Mouse (Mus musculus) liver, embryonic 16.5 days (tissue): ENCODE measurements around the gene Palld. TPM values are rescaled to one million over a fixed set of nuclear protein-coding genes. Genes with fewer than 3 reads are reported as not detected.

Experiments
- ATAC-seq: fragments of 200-750 bp; cut with Nextera tagmentation; 2 replicates; pipeline ENCODE4 v1.8.0; 2017; ENCODE audit warnings: low read depth, mild to moderate bottlenecking, moderate number of reproducible peaks, moderate library complexity
- H3K27ac ChIP-seq: fragments of 300-500 bp; sonication (generic); 2 replicates; pipeline ENCODE4 v1.5.1; 2014; ENCODE audit warnings: mild to moderate bottlenecking, low read length
- H3K27me3 ChIP-seq: fragments of 300-500 bp; sonication (generic); 2 replicates; pipeline ENCODE4 v1.6.1; 2014; ENCODE audit warnings: low read depth, low read length, mixed read lengths; ENCODE audit not compliant: control insufficient read depth, insufficient read depth
- H3K36me3 ChIP-seq: fragments of 300-500 bp; sonication (generic); 2 replicates; pipeline ENCODE4 v1.6.1; 2014; ENCODE audit warnings: mild to moderate bottlenecking; ENCODE audit not compliant: control insufficient read depth, insufficient read depth
- H3K4me1 ChIP-seq: fragments of 300-500 bp; sonication (generic); 2 replicates; pipeline ENCODE4 v1.6.1; 2014; ENCODE audit warnings: low read depth, low read length, mixed read lengths; ENCODE audit not compliant: control insufficient read depth
- H3K4me2 ChIP-seq: fragments of 300-500 bp; sonication (generic); 2 replicates; pipeline ENCODE4 v1.6.1; 2014; ENCODE audit warnings: low read depth, low read length, mixed read lengths
- H3K4me3 ChIP-seq: fragments of 300-500 bp; sonication (generic); 2 replicates; pipeline ENCODE4 v1.5.1; 2014; ENCODE audit warnings: low read depth, mild to moderate bottlenecking, low read length
- H3K9ac ChIP-seq: fragments of 300-500 bp; sonication (generic); 2 replicates; pipeline ENCODE4 v1.6.1; 2014; ENCODE audit warnings: low read depth, low read length
- H3K9me3 ChIP-seq: fragments of 300-500 bp; sonication (generic); replicated peaks from 2 replicates; pipeline ENCODE4 v1.6.1; 2016; ENCODE audit warnings: low read length; ENCODE audit not compliant: control insufficient read depth
- WGBS: fragments of 180-500 bp; shearing (Covaris S2); extraction: QIAGEN DNeasy Blood & Tissue Kit; methylation state at CpG from one replicate; pipeline ENCODE4 v1.1.7; 2014; ENCODE audit not compliant: insufficient replicate concordance; 5-methylcytosine and 5-hydroxymethylcytosine counted together
- polyA plus RNA-seq: library from polyadenylated mRNA; unstranded; fragments of >200 nt; fragmentation: Nextera tagmentation; extraction: Ambion mirVana; gene quantifications from 2 replicates; pipeline ENCODE4 v1.2.1, GENCODE M21; 2015

Palld gene
- polyA plus RNA-seq, 1 experiment from 2014 or later: 7.3 TPM

GRCm38 (mm10) chr8:61774161-61774560, 128.3 kb downstream of the Palld start:
- Histone ChIP-seq H3K27ac (no peak overlapping the region), H3K27me3 (no peaks in the 10 kb centered on the region), H3K4me3 (no peak overlapping the region), H3K4me1 (no peaks in the 10 kb centered on the region), H3K4me2 (no peak overlapping the region), H3K36me3 (no peaks in the 10 kb centered on the region), H3K9me3 (no peaks in the 10 kb centered on the region), H3K9ac (no peak overlapping the region)
- no peak for ATAC-seq
- WGBS: 69% methylated on average over 5 of the region's 5 CpGs

DNA sequence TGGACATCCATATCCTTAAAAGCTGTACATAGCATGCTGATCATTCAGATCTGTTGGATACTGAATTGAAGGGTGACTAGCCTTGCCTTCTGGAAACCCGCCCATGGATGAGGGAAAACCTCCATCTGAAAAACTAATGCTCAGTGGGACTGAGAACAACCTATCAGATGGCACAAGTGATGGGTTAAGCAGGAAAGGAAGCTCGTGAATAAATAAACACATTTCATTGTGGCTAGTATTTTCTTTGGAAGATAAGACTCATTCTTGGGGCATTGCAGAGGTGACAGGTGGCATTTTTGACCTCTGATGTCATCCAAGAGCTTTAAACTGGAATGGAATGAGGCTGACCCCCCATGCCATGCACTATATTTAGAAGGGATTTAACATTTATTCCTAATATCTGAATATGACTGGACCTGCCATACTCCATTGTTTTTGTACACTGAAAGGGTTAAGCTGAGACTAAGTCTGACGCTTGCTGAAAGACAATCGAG, 128.8 kb downstream of the Palld start:
- H3K9ac ChIP-seq: no peak overlapping the region
- H3K4me1 ChIP-seq: no peaks in the 10 kb centered on the region
- 42% methylated on average over 4 of the region's 4 CpGs for WGBS
- no peaks in the 10 kb centered on the region for H3K9me3 ChIP-seq
- ATAC-seq: no peak
- H3K4me2 ChIP-seq: no peak overlapping the region
- H3K27me3 ChIP-seq: no peaks in the 10 kb centered on the region
- H3K27ac ChIP-seq: no peak overlapping the region
- H3K36me3 ChIP-seq: no peaks in the 10 kb centered on the region
- no peak overlapping the region for H3K4me3 ChIP-seq

DNA sequence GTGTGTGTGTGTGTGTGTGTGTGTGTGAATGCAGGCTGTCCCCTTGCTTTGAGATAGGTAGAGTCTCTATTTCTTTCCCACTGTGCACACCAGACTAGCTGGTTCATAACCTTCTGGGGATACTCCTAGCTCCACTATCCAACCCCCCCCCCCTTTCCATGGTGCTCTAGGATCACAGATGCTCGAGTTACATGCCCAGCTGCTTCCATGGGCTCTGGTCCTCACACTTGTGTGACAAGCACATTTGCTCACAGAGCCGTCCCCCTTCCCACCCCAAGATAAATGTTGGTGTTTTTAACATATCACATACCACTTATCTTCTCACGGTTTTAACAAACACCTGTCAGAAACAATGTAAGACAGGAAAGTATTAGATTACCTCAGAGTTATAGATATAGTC, 131.2 kb downstream of the Palld start:
- H3K9ac ChIP-seq: no peak overlapping the region
- 47% methylated on average over 3 of the region's 3 CpGs for WGBS
- no peak for ATAC-seq

DNA sequence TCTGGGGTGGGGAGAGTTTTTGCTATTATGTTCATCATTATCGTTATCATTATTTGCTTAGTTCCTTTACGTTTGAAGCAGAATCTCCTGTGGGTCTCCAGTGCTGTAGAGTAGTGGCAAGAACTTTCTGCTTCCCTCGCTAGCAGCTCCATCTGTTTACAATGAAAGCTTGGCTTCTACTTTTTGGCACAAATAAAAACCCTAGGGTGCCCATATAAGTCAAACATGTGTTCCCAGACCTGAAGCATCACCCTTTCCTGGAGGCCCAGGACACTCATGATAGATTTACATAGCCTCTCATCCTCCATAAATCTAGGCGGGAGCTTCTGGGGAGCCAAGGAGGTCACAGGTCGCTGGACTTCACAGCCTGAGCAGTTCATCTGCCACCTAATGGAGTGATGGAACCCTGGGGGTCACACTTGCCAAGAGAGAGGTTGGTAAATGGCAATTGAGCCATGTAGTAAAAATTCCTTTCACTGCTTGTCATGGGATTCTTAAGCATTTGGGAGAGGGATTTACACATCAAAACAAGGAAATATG, 133.1 kb downstream of the Palld start:
- no peak for ATAC-seq
- H3K9me3 ChIP-seq: no peaks in the 10 kb centered on the region
- H3K4me1 ChIP-seq: no peaks in the 10 kb centered on the region
- no peak overlapping the region for H3K27ac ChIP-seq
- H3K36me3 ChIP-seq: no peaks in the 10 kb centered on the region
- no peak overlapping the region for H3K4me3 ChIP-seq
- H3K4me2 ChIP-seq: no peak overlapping the region
- 48% methylated on average over 5 of the region's 5 CpGs for WGBS
- no peak overlapping the region for H3K9ac ChIP-seq
- H3K27me3 ChIP-seq: no peaks in the 10 kb centered on the region

More for the DNA sequence above, 131.2 kb downstream of the Palld start:
- no peaks in the 10 kb centered on the region for H3K4me1 ChIP-seq
- H3K36me3 ChIP-seq: no peaks in the 10 kb centered on the region
- no peak overlapping the region for H3K27ac ChIP-seq
- H3K27me3 ChIP-seq: no peaks in the 10 kb centered on the region
- no peak overlapping the region for H3K4me2 ChIP-seq
- H3K9me3 ChIP-seq: no peaks in the 10 kb centered on the region
- H3K4me3 ChIP-seq: no peak overlapping the region

DNA sequence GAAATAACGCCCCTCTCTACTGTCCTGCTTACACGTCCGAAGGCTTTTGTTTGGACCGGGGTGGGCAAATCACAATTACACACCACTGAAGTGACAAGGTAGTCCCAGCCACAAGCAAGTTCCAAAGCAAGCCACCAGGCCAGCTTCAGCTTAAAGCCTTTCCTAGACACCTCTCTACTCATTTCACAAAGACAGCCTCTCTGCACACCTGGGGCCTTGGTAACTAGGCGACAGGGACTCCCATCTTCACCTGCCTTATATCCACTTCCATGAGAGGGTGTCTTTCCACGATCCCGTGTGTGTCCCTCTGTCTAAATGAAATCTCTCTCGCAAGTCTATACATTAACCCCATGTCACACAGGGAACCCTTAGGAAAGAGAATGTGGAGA, 142.3 kb downstream of the Palld start:
- WGBS: 16% methylated on average over 8 of the region's 8 CpGs
- Histone ChIP-seq H3K4me3 (peak overlapping the region; percentile 44), H3K4me1 (no peaks in the 10 kb centered on the region), H3K36me3 (no peaks in the 10 kb centered on the region), H3K4me2 (peak overlapping the region; percentile 55), H3K9ac (no peak overlapping the region), H3K27ac (no peak overlapping the region), H3K9me3 (no peaks in the 10 kb centered on the region), H3K27me3 (peaks cover 9% of the 10 kb centered on the region)
- no peak for ATAC-seq

GRCm38 (mm10) chr8:61759327-61760189, 142.9 kb downstream of the Palld start:
- ATAC-seq: peak; percentile 21; the same call in 1 of the 2 replicates
- peak overlapping the region; percentile 44 for H3K4me3 ChIP-seq
- H3K27ac ChIP-seq: no peak overlapping the region
- peak overlapping the region; percentile 55 for H3K4me2 ChIP-seq
- H3K9ac ChIP-seq: no peak overlapping the region
- H3K4me1 ChIP-seq: no peaks in the 10 kb centered on the region
- no peaks in the 10 kb centered on the region for H3K36me3 ChIP-seq
- no peaks in the 10 kb centered on the region for H3K9me3 ChIP-seq
- peaks cover 9% of the 10 kb centered on the region for H3K27me3 ChIP-seq
- 2% methylated on average over 44 of the region's 44 CpGs for WGBS

GRCm38 (mm10) chr8:61758686-61759326, 143.7 kb downstream of the Palld start:
- 32% methylated on average over 8 of the region's 8 CpGs for WGBS

GRCm38 (mm10) chr8:61756971-61757965, 145.2 kb downstream of the Palld start:
- peaks cover 9% of the 10 kb centered on the region for H3K27me3 ChIP-seq
- no peaks in the 10 kb centered on the region for H3K9me3 ChIP-seq
- no peaks in the 10 kb centered on the region for H3K36me3 ChIP-seq
- no peak overlapping the region for H3K4me2 ChIP-seq
- H3K27ac ChIP-seq: no peak overlapping the region
- H3K9ac ChIP-seq: no peak overlapping the region
- ATAC-seq: no peak
- 37% methylated on average over 18 of the region's 18 CpGs for WGBS
- H3K4me1 ChIP-seq: no peaks in the 10 kb centered on the region
- no peak overlapping the region for H3K4me3 ChIP-seq

More at GRCm38 (mm10) chr8:61758686-61759326, 143.7 kb downstream of the Palld start:
- Histone ChIP-seq H3K9ac (no peak overlapping the region), H3K4me1 (no peaks in the 10 kb centered on the region), H3K36me3 (no peaks in the 10 kb centered on the region), H3K4me3 (no peak overlapping the region), H3K9me3 (no peaks in the 10 kb centered on the region), H3K27ac (no peak overlapping the region), H3K4me2 (no peak overlapping the region), H3K27me3 (peaks cover 9% of the 10 kb centered on the region)
- no peak for ATAC-seq
